Mouse (Mus musculus) gastrocnemius, adult 2 months (tissue): ENCODE data around the gene Gimd1. TPM values are rescaled to one million over a fixed set of nuclear protein-coding genes. Genes with fewer than 3 reads are reported as not detected.

Experiments used
- DNase-seq: peaks from one replicate; pipeline ENCODE4 v3.0.0; 2022
- H3K27ac ChIP-seq: fragments of 200-600 bp; 2 replicates; pipeline ENCODE4 v1.8.1; 2022; ENCODE audit warnings: mild to moderate bottlenecking
- H3K4me3 ChIP-seq: fragments of 200-600 bp; 2 replicates; pipeline ENCODE4 v1.8.1; 2022; ENCODE audit warnings: mild to moderate bottlenecking, moderate library complexity
- CTCF ChIP-seq: fragments of 200-600 bp; IDR thresholded peaks from 2 replicates; pipeline ENCODE4 v1.8.1; 2022; ENCODE audit warnings: antibody characterized with exemption, mild to moderate bottlenecking, moderate library complexity
- intact Hi-C: fragments of 180-260 bp; cut with DNase I; formaldehyde crosslinking; loops from one replicate; pipeline ENCODE4 v1.15.1; 2025
- long read RNA-seq, 2 experiments: library from polyadenylated mRNA; stranded (forward); transcript quantifications; one replicate each; pipeline ENCODE4 v2.0.0; 2021
- total RNA-seq, 2 experiments: library from RNA; stranded (reverse); gene quantifications; 2 replicates each; pipeline ENCODE4 v1.2.3; 2021

Gene Gimd1
- total RNA-seq, result not detected
- long read RNA-seq, experiment 1, result 0 reads
- long read RNA-seq, experiment 2, result 0 reads

- intact Hi-C loops, result no loop called here
Observed at GRCm38 (mm10) chr3:132629601-132630239, at the start of gene Gimd1. Gimd1 (plus strand) TSS chr3:132629820.

GRCm38 (mm10) chr3:132581198-132581597 lies 48.4 kb upstream of the Gimd1 start:
- no peak for DNase-seq
- intact Hi-C loops, result no loop called here
- no peak for TF ChIP-seq CTCF
- Histone ChIP-seq H3K27ac (no peak overlapping the region), H3K4me3 (no peak overlapping the region)

More at GRCm38 (mm10) chr3:132629601-132630239, at the start of gene Gimd1:
- no peak for DNase-seq
- Histone ChIP-seq H3K4me3 (no peak within 1 kb of the TSS), H3K27ac (no peak within 1 kb of the TSS)
- no peak for TF ChIP-seq CTCF

GRCm38 (mm10) chr3:132582339-132582738 lies 47.3 kb upstream of the Gimd1 start:
- Histone ChIP-seq H3K27ac (no peak overlapping the region), H3K4me3 (no peak overlapping the region)
- intact Hi-C loops, result no loop called here
- TF ChIP-seq CTCF, result no peak
- DNase-seq, result no peak

GRCm38 (mm10) chr3:132585122-132585972 lies 44.3 kb upstream of the Gimd1 start:
- TF ChIP-seq CTCF, result no peak
- intact Hi-C loops, result no loop called here
- no peak for DNase-seq
- H3K4me3 ChIP-seq, result no peak overlapping the region
- H3K27ac ChIP-seq, result no peak overlapping the region

- no peak overlapping the region for H3K4me3 ChIP-seq
- intact Hi-C loops, result no loop called here
- no peak overlapping the region for H3K27ac ChIP-seq
- TF ChIP-seq CTCF, result no peak
- DNase-seq, result no peak
Observed at GRCm38 (mm10) chr3:132588146-132588545, 41.5 kb upstream of the Gimd1 start.

GRCm38 (mm10) chr3:132590010-132590409 lies 39.6 kb upstream of the Gimd1 start:
- no peak overlapping the region for H3K27ac ChIP-seq
- H3K4me3 ChIP-seq, result no peak overlapping the region
- no peak for TF ChIP-seq CTCF
- intact Hi-C loops, result no loop called here
- DNase-seq, result no peak

- TF ChIP-seq CTCF, result no peak
- no peak overlapping the region for H3K27ac ChIP-seq
- DNase-seq, result no peak
- no peak overlapping the region for H3K4me3 ChIP-seq
- intact Hi-C loops, result no loop called here
Observed at GRCm38 (mm10) chr3:132590604-132591003, 39.0 kb upstream of the Gimd1 start.

- intact Hi-C loops, result no loop called here
- H3K4me3 ChIP-seq, result no peak overlapping the region
- no peak overlapping the region for H3K27ac ChIP-seq
- peak; percentile 13; the same call in 1 of the 2 replicates for TF ChIP-seq CTCF
- no peak for DNase-seq
Observed at GRCm38 (mm10) chr3:132628741-132629140, 879 bp upstream of the Gimd1 start.

- intact Hi-C loops, result no loop called here
Observed at GRCm38 (mm10) chr3:132633261-132633660, 3.6 kb downstream of the Gimd1 start.

GRCm38 (mm10) chr3:132637080-132637479 lies 7.5 kb downstream of the Gimd1 start:
- H3K27ac ChIP-seq, result no peak overlapping the region
- H3K4me3 ChIP-seq, result no peak overlapping the region
- no peak for TF ChIP-seq CTCF
- intact Hi-C loops, result no loop called here
- no peak for DNase-seq

More at GRCm38 (mm10) chr3:132633261-132633660, 3.6 kb downstream of the Gimd1 start:
- Histone ChIP-seq H3K27ac (no peak overlapping the region), H3K4me3 (no peak overlapping the region)
- no peak for DNase-seq
- no peak for TF ChIP-seq CTCF

GRCm38 (mm10) chr3:132644071-132644470 lies 14.5 kb downstream of the Gimd1 start:
- H3K4me3 ChIP-seq, result no peak overlapping the region
- intact Hi-C loops, result no loop called here
- no peak for TF ChIP-seq CTCF
- no peak overlapping the region for H3K27ac ChIP-seq
- DNase-seq, result no peak

GRCm38 (mm10) chr3:132646814-132647213 lies 17.2 kb downstream of the Gimd1 start:
- Histone ChIP-seq H3K4me3 (no peak overlapping the region), H3K27ac (no peak overlapping the region)
- no peak for TF ChIP-seq CTCF
- DNase-seq, result no peak
- intact Hi-C loops, result no loop called here

- H3K4me3 ChIP-seq, result no peak overlapping the region
- TF ChIP-seq CTCF, result no peak
- DNase-seq, result no peak
- intact Hi-C loops, result no loop called here
- H3K27ac ChIP-seq, result no peak overlapping the region
Observed at GRCm38 (mm10) chr3:132649368-132649767, 19.7 kb downstream of the Gimd1 start.

- no peak for DNase-seq
- Histone ChIP-seq H3K4me3 (no peak overlapping the region), H3K27ac (no peak overlapping the region)
- no peak for TF ChIP-seq CTCF
- intact Hi-C loops, result no loop called here
Observed at GRCm38 (mm10) chr3:132650191-132650590, 20.6 kb downstream of the Gimd1 start.
